Comparison of ENCODE assay signal across 8 mouse cellular contexts in genomic region chr7:29815910-29816429, GRCm38 (mm10). TPM values are rescaled to one million over a fixed set of nuclear protein-coding genes. Genes with fewer than 3 reads are reported as not detected.
A peak's percentile ranks its signal among the peaks of the same experiment; 100 is the strongest.
DNase-seq lines count a peak whose midpoint lies in the region; ATAC-seq lines count a peak whose summit lies in the region.

TSS of gene Zfp790 (plus strand) at chr7:29816114.

- ATAC-seq in CD4-positive, CD25-positive, alpha-beta regulatory T cell, adult 4 months, result peak; percentile 96
- ATAC-seq in heart, embryonic 14.5 days (ENCODE audit: insufficient number of reproducible peaks, insufficient read depth, low FRiP score, low read depth), result peak; percentile 92
- ATAC-seq in liver, embryonic 13.5 days (ENCODE audit: low read depth), result peak; percentile 95
- peak; percentile 94 for ATAC-seq in stomach, embryonic 16.5 days (ENCODE audit: insufficient read depth, low FRiP score)

- peak within 1 kb of the TSS; percentile 57 to 93 for H3K4me3 ChIP-seq in heart, embryonic 14.5 days (ENCODE audit: control insufficient read depth in 1 of 2, insufficient read depth in 1 of 2, low read depth in 1 of 2, low read length in 2 of 2)
- H3K4me3 ChIP-seq in liver, embryonic 13.5 days (replicated peaks), result peak within 1 kb of the TSS; percentile 81
- H3K4me3 ChIP-seq in stomach, embryonic 16.5 days (replicated peaks; ENCODE audit: low read length), result peak within 1 kb of the TSS; percentile 51

- H3K9ac ChIP-seq in heart, embryonic 14.5 days (ENCODE audit: low read length), result peak within 1 kb of the TSS; percentile 86
- peak within 1 kb of the TSS; percentile 80 for H3K9ac ChIP-seq in liver, embryonic 13.5 days
- H3K9ac ChIP-seq in stomach, embryonic 16.5 days (ENCODE audit: low read length), result peak within 1 kb of the TSS; percentile 83

- peaks cover 3 to 31% of the 10 kb centered on the region in 2 experiments for H3K4me1 ChIP-seq in heart, embryonic 14.5 days (ENCODE audit: control insufficient read depth in 2 of 2, insufficient read depth in 2 of 2, low read length in 2 of 2)
- peaks cover 62% of the 10 kb centered on the region for H3K4me1 ChIP-seq in liver, embryonic 13.5 days (replicated peaks)
- H3K4me1 ChIP-seq in stomach, embryonic 16.5 days (ENCODE audit: control insufficient read depth, insufficient read depth, low read length), result peaks cover 22% of the 10 kb centered on the region

- H3K27ac ChIP-seq in heart, embryonic 14.5 days (replicated peaks in 1 of 2; ENCODE audit: control insufficient read depth in 1 of 2, insufficient read depth in 1 of 2, low read depth in 2 of 2, low read length in 2 of 2), result peak within 1 kb of the TSS; percentile 85 to 96
- peak within 1 kb of the TSS; percentile 78 for H3K27ac ChIP-seq in liver, embryonic 13.5 days
- H3K27ac ChIP-seq in stomach, embryonic 16.5 days (ENCODE audit: low read length), result peak within 1 kb of the TSS; percentile 74

- peak; percentile 84 for DNase-seq in c-Kit-negative CD71-positive TER-119-positive erythroid progenitor cells, embryonic 14.5 days (ENCODE audit: low read depth, low spot score)
- peak; percentile 93 for DNase-seq in fibroblast of lung, adult 2 months (ENCODE audit: low read depth)
- DNase-seq in kidney, postnatal 14 days, result peak; percentile 94
- DNase-seq in liver, embryonic 13.5 days, result peak; percentile 84
- peak; percentile 82 for DNase-seq in neural tube, embryonic 10.5 days (ENCODE audit: extremely low spot score, low spot score)

- H3K9me3 ChIP-seq in heart, embryonic 14.5 days (ENCODE audit: control insufficient read depth, low read length), result no peaks in the 10 kb centered on the region
- no peaks in the 10 kb centered on the region for H3K9me3 ChIP-seq in liver, embryonic 13.5 days (replicated peaks)
- no peaks in the 10 kb centered on the region for H3K9me3 ChIP-seq in stomach, embryonic 16.5 days (replicated peaks; ENCODE audit: control insufficient read depth, low read length)

- no peaks in the 10 kb centered on the region for H3K27me3 ChIP-seq in heart, embryonic 14.5 days (ENCODE audit: control insufficient read depth, insufficient read depth, low read length)
- H3K27me3 ChIP-seq in liver, embryonic 13.5 days, result no peaks in the 10 kb centered on the region
- no peaks in the 10 kb centered on the region for H3K27me3 ChIP-seq in stomach, embryonic 16.5 days (ENCODE audit: control insufficient read depth, insufficient read depth, low read length)

- WGBS in heart, embryonic 14.5 days, result under 1% methylated on average over 26 of the region's 26 CpGs
- WGBS in liver, embryonic 13.5 days (ENCODE audit: insufficient replicate concordance), result under 1% methylated on average over 26 of the region's 26 CpGs
- WGBS in stomach, embryonic 16.5 days, result under 1% methylated on average over 26 of the region's 26 CpGs

- 0 out of 2 replicates have a peak, but pooled peaks cover 3% of the 10 kb centered on the region for H3K36me3 ChIP-seq in heart, embryonic 14.5 days (ENCODE audit: control insufficient read depth, insufficient read depth, low read length)
- 0 out of 2 replicates have a peak, but pooled peaks cover 2% of the 10 kb centered on the region for H3K36me3 ChIP-seq in liver, embryonic 13.5 days
- no peaks in the 10 kb centered on the region for H3K36me3 ChIP-seq in stomach, embryonic 16.5 days (ENCODE audit: control insufficient read depth, insufficient read depth, low read length)

- peak within 1 kb of the TSS; percentile 92 for H3K4me2 ChIP-seq in heart, embryonic 14.5 days (ENCODE audit: low read length)
- peak within 1 kb of the TSS; percentile 85 for H3K4me2 ChIP-seq in liver, embryonic 13.5 days
- H3K4me2 ChIP-seq in stomach, embryonic 16.5 days (ENCODE audit: low read depth, low read length), result peak within 1 kb of the TSS; percentile 73

RNA-seq across cellular contexts. Expression of gene Zfp790, which starts in this region (rescaled TPM):
- 10 to 100 TPM; 19.6 to 25.2 TPM for polyA plus RNA-seq in CD4-positive, CD25-positive, alpha-beta regulatory T cell, adult 4 months (2017; shearing (Covaris generic))
- 10.4 and 12.0 TPM in 2 replicates for polyA plus RNA-seq in heart, embryonic 14.5 days (2014; fragmentation: Nextera tagmentation; extraction: Ambion mirVana)
- polyA plus RNA-seq in liver, embryonic 13.5 days (2015; fragmentation: Nextera tagmentation; extraction: Ambion mirVana), result 3.5 and 5.0 TPM in 2 replicates
- 13.0 and 13.4 TPM in 2 replicates for polyA plus RNA-seq in stomach, embryonic 16.5 days (2015; fragmentation: Nextera tagmentation; extraction: Ambion mirVana)

Comparison
In these comparisons a context has a peak if more than half of its experiments do, and no peak if none do; other contexts are left out.
1. Peak in every context shown above with its lines: DNase-seq, ATAC-seq, H3K4me3 ChIP-seq and H3K27ac ChIP-seq.